Mouse (Mus musculus): ENCODE data around the gene Kif26b. TPM values are rescaled to one million over a fixed set of nuclear protein-coding genes. Genes with fewer than 3 reads are reported as not detected.

The Kif26b gene
- not detected for total RNA-seq (2023)

DNA sequence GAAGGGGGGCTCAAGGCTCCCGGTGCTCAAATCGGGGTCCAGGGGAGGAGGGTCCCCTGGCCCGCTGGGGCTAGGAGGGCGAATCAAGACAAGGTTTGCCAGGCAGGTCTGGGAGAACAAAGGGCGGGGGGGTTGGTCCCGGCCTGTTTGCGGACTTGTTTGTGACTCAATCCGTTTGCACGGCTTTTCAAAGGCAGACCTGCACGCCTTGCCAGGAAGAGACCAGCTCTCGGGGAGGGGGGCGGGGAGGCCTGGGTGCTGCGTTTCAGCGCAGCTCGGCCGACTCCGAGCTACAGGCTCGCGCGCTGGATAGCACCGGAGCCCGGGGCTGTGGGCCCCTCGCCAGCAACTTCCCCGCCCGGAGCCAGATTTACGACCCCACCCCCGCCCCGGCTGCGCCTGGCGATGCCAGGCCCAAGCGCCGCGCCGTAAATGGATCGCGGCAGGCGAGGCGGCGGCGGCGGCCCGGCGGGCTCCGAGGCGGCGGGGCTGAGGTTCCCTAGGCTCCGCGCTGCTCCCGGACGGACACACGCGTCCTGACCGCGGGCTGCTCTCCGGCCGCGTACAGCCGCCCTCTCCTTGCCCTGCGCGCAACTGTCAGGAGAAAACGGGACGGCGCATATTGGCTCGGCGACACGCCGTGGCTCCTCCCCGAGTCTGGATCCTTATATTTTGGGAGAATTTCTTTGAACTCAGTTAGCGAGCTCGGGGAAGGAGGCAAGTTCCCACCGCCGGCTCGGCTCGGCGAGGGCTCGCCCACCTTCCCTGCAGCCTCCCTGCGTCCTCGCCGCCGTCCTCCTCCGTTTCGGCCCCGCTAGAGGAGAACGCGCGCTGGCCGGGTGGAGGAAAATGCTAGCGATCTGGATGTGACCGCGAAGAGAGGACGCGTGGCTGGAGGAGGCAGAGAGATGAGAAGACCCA is at the start of gene Kif26b:
TSS of gene Kif26b (plus strand) at position 695 of the 921 bp plus-strand sequence.

Other genes with a start within 250 kb of the Kif26b start
- gene Cox20, start 210.0 kb upstream of the Kif26b start, total RNA-seq (2023): 10 to 100 TPM; 53.3 to 54.5 TPM
- 100 to 1,000 TPM; 762 to 806 TPM for gene Hnrnpu, start 191.3 kb upstream of the Kif26b start, total RNA-seq (2023)
- 1 to 10 TPM; 4.9 to 5.5 TPM for gene Efcab2, start 123.0 kb upstream of the Kif26b start, total RNA-seq (2023)

Data from B cell, adult 67 days (primary cell).